Mouse (Mus musculus): ENCODE measurements at regions not wholly inside any gene's neighbourhood (a gene's known extent, or its start where the extent isn't known, plus 50 kb on each side); places are given as distances from the start of the nearest gene placed in this dataset.
A peak's percentile ranks its signal among the peaks of the same experiment; 100 is the strongest.

GRCm38 (mm10) chr3:120983556-120984270 is 187.8 kb downstream of the Rwdd3 start:
- Histone ChIP-seq H3K36me3 (replicated peaks) (no peaks in the 10 kb centered on the region), H3K27me3 (replicated peaks; ENCODE audit: low read depth, poor library complexity, severe bottlenecking) (no peaks in the 10 kb centered on the region), H3K4me3 (no peak overlapping the region), H3K27ac (replicated peaks) (no peak overlapping the region), H3K9me3 (no peaks in the 10 kb centered on the region), H3K4me1 (peaks cover 7% of the 10 kb centered on the region)
- peak; percentile 13 for DNase-seq (ENCODE audit: low spot score)
- whole genome bisulfite sequencing: 53% methylated on average over 17 of the region's 17 CpGs

GRCm38 (mm10) chr3:120982795-120983555 is 188.5 kb downstream of the Rwdd3 start:
- Histone ChIP-seq H3K36me3 (replicated peaks) (no peaks in the 10 kb centered on the region), H3K4me3 (no peak overlapping the region), H3K9me3 (no peaks in the 10 kb centered on the region), H3K4me1 (peaks cover 7% of the 10 kb centered on the region), H3K27ac (replicated peaks) (no peak overlapping the region), H3K27me3 (replicated peaks; ENCODE audit: low read depth, poor library complexity, severe bottlenecking) (no peaks in the 10 kb centered on the region)
- 38% methylated on average over 10 of the region's 10 CpGs for WGBS
- DNase-seq (ENCODE audit: low spot score): no peak

- Histone ChIP-seq H3K4me3 (no peak overlapping the region), H3K36me3 (replicated peaks) (no peaks in the 10 kb centered on the region), H3K4me1 (peaks cover 7% of the 10 kb centered on the region), H3K27me3 (replicated peaks; ENCODE audit: low read depth, poor library complexity, severe bottlenecking) (no peaks in the 10 kb centered on the region), H3K27ac (replicated peaks) (no peak overlapping the region), H3K9me3 (no peaks in the 10 kb centered on the region)
- WGBS: 47% methylated on average over 4 of the region's 4 CpGs
- DNase-seq (ENCODE audit: low spot score): no peak
Measured at GRCm38 (mm10) chr3:120982218-120982617, 189.3 kb downstream of the Rwdd3 start.

- Histone ChIP-seq H3K4me1 (no peaks in the 10 kb centered on the region), H3K27ac (replicated peaks) (no peak overlapping the region), H3K4me3 (no peak overlapping the region), H3K27me3 (replicated peaks; ENCODE audit: low read depth, poor library complexity, severe bottlenecking) (no peaks in the 10 kb centered on the region), H3K9me3 (no peaks in the 10 kb centered on the region), H3K36me3 (replicated peaks) (no peaks in the 10 kb centered on the region)
- no peak for DNase-seq (ENCODE audit: low spot score)
- WGBS: 85% methylated on average over 14 of the region's 14 CpGs
Measured at GRCm38 (mm10) chr3:120970746-120971466, 200.6 kb downstream of the Rwdd3 start.

- Histone ChIP-seq H3K27me3 (replicated peaks; ENCODE audit: low read depth, poor library complexity, severe bottlenecking) (no peaks in the 10 kb centered on the region), H3K36me3 (replicated peaks) (no peaks in the 10 kb centered on the region), H3K4me3 (no peak overlapping the region), H3K9me3 (no peaks in the 10 kb centered on the region), H3K27ac (replicated peaks) (no peak overlapping the region), H3K4me1 (no peaks in the 10 kb centered on the region)
- WGBS: 90% methylated on average over 8 of the region's 8 CpGs
- no peak for DNase-seq (ENCODE audit: low spot score)
Measured at GRCm38 (mm10) chr3:120946906-120947305, 224.6 kb downstream of the Rwdd3 start.

GRCm38 (mm10) chr3:120934401-120934800 is 237.1 kb downstream of the Rwdd3 start:
- H3K27ac ChIP-seq (replicated peaks): no peak overlapping the region
- no peaks in the 10 kb centered on the region for H3K36me3 ChIP-seq (replicated peaks)
- no peaks in the 10 kb centered on the region for H3K4me1 ChIP-seq
- H3K4me3 ChIP-seq: no peak overlapping the region
- H3K27me3 ChIP-seq (replicated peaks; ENCODE audit: low read depth, poor library complexity, severe bottlenecking): no peaks in the 10 kb centered on the region
- H3K9me3 ChIP-seq: no peaks in the 10 kb centered on the region
- 94% methylated on average over 4 of the region's 4 CpGs for WGBS
- no peak for DNase-seq (ENCODE audit: low spot score)

GRCm38 (mm10) chr3:120920351-120920750 is 251.1 kb downstream of the Rwdd3 start:
- Histone ChIP-seq H3K27ac (replicated peaks) (no peak overlapping the region), H3K4me1 (no peaks in the 10 kb centered on the region), H3K4me3 (no peak overlapping the region), H3K9me3 (no peaks in the 10 kb centered on the region), H3K27me3 (replicated peaks; ENCODE audit: low read depth, poor library complexity, severe bottlenecking) (no peaks in the 10 kb centered on the region), H3K36me3 (replicated peaks) (no peaks in the 10 kb centered on the region)
- no peak for DNase-seq (ENCODE audit: low spot score)
- 79% methylated on average over 2 of the region's 2 CpGs for WGBS

- Histone ChIP-seq H3K4me1 (no peaks in the 10 kb centered on the region), H3K27ac (replicated peaks) (no peak overlapping the region), H3K27me3 (replicated peaks; ENCODE audit: low read depth, poor library complexity, severe bottlenecking) (no peaks in the 10 kb centered on the region), H3K36me3 (replicated peaks) (no peaks in the 10 kb centered on the region), H3K9me3 (no peaks in the 10 kb centered on the region), H3K4me3 (no peak overlapping the region)
- no peak for DNase-seq (ENCODE audit: low spot score)
- WGBS: 90% methylated on average over 5 of the region's 5 CpGs
Measured at GRCm38 (mm10) chr3:120898931-120899330, 272.6 kb downstream of the Rwdd3 start.

- WGBS: 90% methylated on average over 9 of the region's 9 CpGs
- H3K27ac ChIP-seq (replicated peaks): no peak overlapping the region
Measured at GRCm38 (mm10) chr3:120898258-120898657, 273.2 kb downstream of the Rwdd3 start.

GRCm38 (mm10) chr3:120897758-120898157 is 273.7 kb downstream of the Rwdd3 start:
- Histone ChIP-seq H3K4me1 (no peaks in the 10 kb centered on the region), H3K27ac (replicated peaks) (no peak overlapping the region), H3K9me3 (no peaks in the 10 kb centered on the region), H3K4me3 (no peak overlapping the region), H3K27me3 (replicated peaks; ENCODE audit: low read depth, poor library complexity, severe bottlenecking) (no peaks in the 10 kb centered on the region), H3K36me3 (replicated peaks) (no peaks in the 10 kb centered on the region)
- WGBS: 94% methylated on average over 9 of the region's 9 CpGs
- no peak for DNase-seq (ENCODE audit: low spot score)

More at GRCm38 (mm10) chr3:120898258-120898657, 273.2 kb downstream of the Rwdd3 start:
- Histone ChIP-seq H3K9me3 (no peaks in the 10 kb centered on the region), H3K36me3 (replicated peaks) (no peaks in the 10 kb centered on the region), H3K4me3 (no peak overlapping the region), H3K27me3 (replicated peaks; ENCODE audit: low read depth, poor library complexity, severe bottlenecking) (no peaks in the 10 kb centered on the region), H3K4me1 (no peaks in the 10 kb centered on the region)
- no peak for DNase-seq (ENCODE audit: low spot score)

- Histone ChIP-seq H3K27ac (replicated peaks) (no peak overlapping the region), H3K27me3 (replicated peaks; ENCODE audit: low read depth, poor library complexity, severe bottlenecking) (no peaks in the 10 kb centered on the region)
Measured at GRCm38 (mm10) chr3:120897221-120897620, 274.3 kb downstream of the Rwdd3 start.

GRCm38 (mm10) chr3:120886063-120886841 is 285.2 kb downstream of the Rwdd3 start:
- Histone ChIP-seq H3K4me3 (no peak overlapping the region), H3K27me3 (replicated peaks; ENCODE audit: low read depth, poor library complexity, severe bottlenecking) (no peaks in the 10 kb centered on the region), H3K36me3 (replicated peaks) (no peaks in the 10 kb centered on the region), H3K4me1 (peaks cover 4% of the 10 kb centered on the region; the same call in 1 of the 2 replicates), H3K9me3 (no peaks in the 10 kb centered on the region), H3K27ac (replicated peaks) (no peak overlapping the region)
- WGBS: 76% methylated on average over 20 of the region's 20 CpGs
- DNase-seq (ENCODE audit: low spot score): no peak

More at GRCm38 (mm10) chr3:120897221-120897620, 274.3 kb downstream of the Rwdd3 start:
- Histone ChIP-seq H3K4me1 (no peaks in the 10 kb centered on the region), H3K4me3 (no peak overlapping the region), H3K9me3 (no peaks in the 10 kb centered on the region), H3K36me3 (replicated peaks) (no peaks in the 10 kb centered on the region)
- 90% methylated on average over 12 of the region's 12 CpGs for WGBS
- DNase-seq (ENCODE audit: low spot score): no peak

All from embryonic facial prominence, embryonic 10.5 days (tissue).